Mouse (Mus musculus): ENCODE measurements around the gene Haus5. TPM values are rescaled to one million over a fixed set of nuclear protein-coding genes. Genes with fewer than 3 reads are reported as not detected.

Gene Haus5
- polyA plus RNA-seq, 1 experiment from 2014 or later, result 25.7 TPM

GRCm38 (mm10) chr7:30678263-30678975 lies 13.6 kb upstream of the Haus5 start:
- Histone ChIP-seq H3K36me3 (ENCODE audit: control insufficient read depth, insufficient read depth, low read length) (no peaks in the 10 kb centered on the region), H3K9me3 (ENCODE audit: control insufficient read depth, low read length) (no peaks in the 10 kb centered on the region), H3K9ac (ENCODE audit: low read depth, low read length) (no peak overlapping the region), H3K4me2 (ENCODE audit: low read length) (no peak overlapping the region), H3K4me3 (ENCODE audit: low read length) (no peak overlapping the region), H3K4me1 (ENCODE audit: control insufficient read depth, insufficient read depth, low read depth, low read length) (no peaks in the 10 kb centered on the region), H3K27me3 (replicated peaks; ENCODE audit: control insufficient read depth, insufficient read depth, low read length) (no peaks in the 10 kb centered on the region; the same call in 1 of the 2 replicates), H3K27ac (ENCODE audit: low read depth, low read length) (no peak overlapping the region)
- ATAC-seq, result no peak
- WGBS, result 57% methylated on average over 5 of the region's 5 CpGs

GRCm38 (mm10) chr7:30671480-30671879 lies 6.7 kb upstream of the Haus5 start, which contains the start of gene Pmis2:
Gene Pmis2, minus strand, starts transcription at chr7:30671605.
- H3K4me1 ChIP-seq (ENCODE audit: control insufficient read depth, insufficient read depth, low read depth, low read length), result no peaks in the 10 kb centered on the region
- ATAC-seq, result no peak
- no peak within 1 kb of the TSS for H3K9ac ChIP-seq (ENCODE audit: low read depth, low read length)
- no peak within 1 kb of the TSS for H3K4me3 ChIP-seq (ENCODE audit: low read length)
- no peaks in the 10 kb centered on the region; the same call in 1 of the 2 replicates for H3K27me3 ChIP-seq (replicated peaks; ENCODE audit: control insufficient read depth, insufficient read depth, low read length)
- no peaks in the 10 kb centered on the region for H3K9me3 ChIP-seq (ENCODE audit: control insufficient read depth, low read length)
- H3K4me2 ChIP-seq (ENCODE audit: low read length), result no peak within 1 kb of the TSS
- H3K27ac ChIP-seq (ENCODE audit: low read depth, low read length), result no peak within 1 kb of the TSS
- H3K36me3 ChIP-seq (ENCODE audit: control insufficient read depth, insufficient read depth, low read length), result no peaks in the 10 kb centered on the region
- WGBS, result 68% methylated on average over 9 of the region's 9 CpGs

GRCm38 (mm10) chr7:30669229-30669628 lies 4.4 kb upstream of the Haus5 start:
- Histone ChIP-seq H3K36me3 (ENCODE audit: control insufficient read depth, insufficient read depth, low read length) (no peaks in the 10 kb centered on the region), H3K9me3 (ENCODE audit: control insufficient read depth, low read length) (no peaks in the 10 kb centered on the region), H3K9ac (ENCODE audit: low read depth, low read length) (no peak overlapping the region), H3K27me3 (replicated peaks; ENCODE audit: control insufficient read depth, insufficient read depth, low read length) (no peaks in the 10 kb centered on the region; the same call in 1 of the 2 replicates), H3K27ac (ENCODE audit: low read depth, low read length) (no peak overlapping the region), H3K4me2 (ENCODE audit: low read length) (no peak overlapping the region), H3K4me3 (ENCODE audit: low read length) (no peak overlapping the region), H3K4me1 (ENCODE audit: control insufficient read depth, insufficient read depth, low read depth, low read length) (peaks cover 9% of the 10 kb centered on the region)
- ATAC-seq, result no peak
- WGBS, result 37% methylated on average over 3 of the region's 3 CpGs

- Histone ChIP-seq H3K4me3 (ENCODE audit: low read length) (peak overlapping the region; percentile 72), H3K4me1 (ENCODE audit: control insufficient read depth, insufficient read depth, low read depth, low read length) (peaks cover 10% of the 10 kb centered on the region), H3K36me3 (ENCODE audit: control insufficient read depth, insufficient read depth, low read length) (0 out of 2 replicates have a peak, but pooled peaks cover 3% of the 10 kb centered on the region), H3K27ac (ENCODE audit: low read depth, low read length) (peak overlapping the region; percentile 84), H3K9ac (ENCODE audit: low read depth, low read length) (peak overlapping the region; percentile 75), H3K4me2 (ENCODE audit: low read length) (peak overlapping the region; percentile 93), H3K9me3 (ENCODE audit: control insufficient read depth, low read length) (no peaks in the 10 kb centered on the region), H3K27me3 (replicated peaks; ENCODE audit: control insufficient read depth, insufficient read depth, low read length) (no peaks in the 10 kb centered on the region)
- peak; percentile 73 for ATAC-seq
- WGBS, result 3% methylated on average over 11 of the region's 11 CpGs
These were observed 527 bp upstream of the Haus5 start for GRCm38 (mm10) chr7:30665321-30665720.

- peak within 1 kb of the TSS; percentile 96 for H3K9ac ChIP-seq (ENCODE audit: low read depth, low read length)
- H3K9me3 ChIP-seq (ENCODE audit: control insufficient read depth, low read length), result no peaks in the 10 kb centered on the region
- H3K4me3 ChIP-seq (ENCODE audit: low read length), result peak within 1 kb of the TSS; percentile 82
- H3K4me2 ChIP-seq (ENCODE audit: low read length), result peak within 1 kb of the TSS; percentile 85
- peaks cover 18% of the 10 kb centered on the region for H3K36me3 ChIP-seq (ENCODE audit: control insufficient read depth, insufficient read depth, low read length)
- WGBS, result 1% methylated on average over 59 of the region's 59 CpGs
- no peaks in the 10 kb centered on the region for H3K27me3 ChIP-seq (replicated peaks; ENCODE audit: control insufficient read depth, insufficient read depth, low read length)
- ATAC-seq, result peak; percentile 100
- peaks cover 12% of the 10 kb centered on the region for H3K4me1 ChIP-seq (ENCODE audit: control insufficient read depth, insufficient read depth, low read depth, low read length)
- peak within 1 kb of the TSS; percentile 81 for H3K27ac ChIP-seq (ENCODE audit: low read depth, low read length)
These were observed 14.9 kb downstream of the Haus5 start, which contains the start of gene Rbm42 for GRCm38 (mm10) chr7:30649591-30650540. Gene Rbm42, minus strand, starts transcription at chr7:30650317.

- no peak overlapping the region for H3K4me3 ChIP-seq (ENCODE audit: low read length)
- WGBS, result 31% methylated on average over 4 of the region's 4 CpGs
- H3K9me3 ChIP-seq (ENCODE audit: control insufficient read depth, low read length), result no peaks in the 10 kb centered on the region
- no peak for ATAC-seq
- no peak overlapping the region for H3K27ac ChIP-seq (ENCODE audit: low read depth, low read length)
- no peak overlapping the region for H3K9ac ChIP-seq (ENCODE audit: low read depth, low read length)
- peaks cover 26% of the 10 kb centered on the region for H3K27me3 ChIP-seq (replicated peaks; ENCODE audit: control insufficient read depth, insufficient read depth, low read length)
- no peak overlapping the region for H3K4me2 ChIP-seq (ENCODE audit: low read length)
- H3K4me1 ChIP-seq (ENCODE audit: control insufficient read depth, insufficient read depth, low read depth, low read length), result peaks cover 3% of the 10 kb centered on the region; the same call in 1 of the 2 replicates
- peaks cover 31% of the 10 kb centered on the region for H3K36me3 ChIP-seq (ENCODE audit: control insufficient read depth, insufficient read depth, low read length)
These were observed 25.7 kb downstream of the Haus5 start for GRCm38 (mm10) chr7:30639083-30639482.

- Histone ChIP-seq H3K27ac (ENCODE audit: low read depth, low read length) (no peak overlapping the region), H3K4me2 (ENCODE audit: low read length) (no peak overlapping the region), H3K36me3 (ENCODE audit: control insufficient read depth, insufficient read depth, low read length) (peaks cover 13% of the 10 kb centered on the region), H3K4me1 (ENCODE audit: control insufficient read depth, insufficient read depth, low read depth, low read length) (peaks cover 3% of the 10 kb centered on the region; the same call in 1 of the 2 replicates), H3K9ac (ENCODE audit: low read depth, low read length) (no peak overlapping the region), H3K9me3 (ENCODE audit: control insufficient read depth, low read length) (no peaks in the 10 kb centered on the region), H3K27me3 (replicated peaks; ENCODE audit: control insufficient read depth, insufficient read depth, low read length) (peaks cover 45% of the 10 kb centered on the region), H3K4me3 (ENCODE audit: low read length) (no peak overlapping the region)
- WGBS, result 31% methylated on average over 11 of the region's 11 CpGs
- no peak for ATAC-seq
These were observed 28.4 kb downstream of the Haus5 start for GRCm38 (mm10) chr7:30636395-30636794.

GRCm38 (mm10) chr7:30635752-30636151 lies 29.0 kb downstream of the Haus5 start, which contains the start of gene Etv2:
Gene Etv2, minus strand, starts transcription at chr7:30635852.
- 1% methylated on average over 5 of the region's 5 CpGs for WGBS
- H3K27ac ChIP-seq (ENCODE audit: low read depth, low read length), result no peak within 1 kb of the TSS
- H3K4me2 ChIP-seq (ENCODE audit: low read length), result peak within 1 kb of the TSS; percentile 18; the same call in 1 of the 2 replicates
- H3K4me3 ChIP-seq (ENCODE audit: low read length), result no peak within 1 kb of the TSS
- H3K36me3 ChIP-seq (ENCODE audit: control insufficient read depth, insufficient read depth, low read length), result peaks cover 7% of the 10 kb centered on the region
- H3K9me3 ChIP-seq (ENCODE audit: control insufficient read depth, low read length), result no peaks in the 10 kb centered on the region
- H3K9ac ChIP-seq (ENCODE audit: low read depth, low read length), result no peak within 1 kb of the TSS
- H3K4me1 ChIP-seq (ENCODE audit: control insufficient read depth, insufficient read depth, low read depth, low read length), result peaks cover 3% of the 10 kb centered on the region; the same call in 1 of the 2 replicates
- H3K27me3 ChIP-seq (replicated peaks; ENCODE audit: control insufficient read depth, insufficient read depth, low read length), result peaks cover 45% of the 10 kb centered on the region
- ATAC-seq, result no peak

All from hindbrain, embryonic 16.5 days (tissue).